Mouse (Mus musculus) myocyte (in vitro differentiated cells): ENCODE data around the gene Limd1.

ENCODE experiments used
- CEBPB ChIP-seq: IDR thresholded peaks from 2 replicates; pipeline ENCODE4 v1.6.1; 2011; ENCODE audit warnings: mild to moderate bottlenecking, moderate library complexity; ENCODE audit not compliant: poor library complexity, insufficient read depth, severe bottlenecking
- MYOG ChIP-seq, 3 experiments: IDR thresholded peaks; one replicate each; pipeline ENCODE4 v1.6.1; 2011; ENCODE audit warnings: control low read depth in 2 of 3, low read depth in 2 of 3, mild to moderate bottlenecking in 2 of 3; ENCODE audit not compliant: insufficient read length in 2 of 3, control insufficient read depth in 1 of 3, insufficient read depth in 1 of 3
- POLR2A ChIP-seq: IDR thresholded peaks from one replicate; pipeline ENCODE4 v1.6.1; 2011; ENCODE audit warnings: low read depth, mild to moderate bottlenecking, control low read depth, moderate library complexity; ENCODE audit not compliant: insufficient read length
- TCF12 ChIP-seq: IDR thresholded peaks from one replicate; pipeline ENCODE4 v1.6.1; 2011; ENCODE audit warnings: mild to moderate bottlenecking, control low read depth; ENCODE audit not compliant: poor library complexity, insufficient read depth, severe bottlenecking
- TCF3 ChIP-seq: IDR thresholded peaks from one replicate; pipeline ENCODE4 v1.6.1; 2011; ENCODE audit warnings: low read depth, control low read depth; ENCODE audit not compliant: insufficient read length

DNA sequence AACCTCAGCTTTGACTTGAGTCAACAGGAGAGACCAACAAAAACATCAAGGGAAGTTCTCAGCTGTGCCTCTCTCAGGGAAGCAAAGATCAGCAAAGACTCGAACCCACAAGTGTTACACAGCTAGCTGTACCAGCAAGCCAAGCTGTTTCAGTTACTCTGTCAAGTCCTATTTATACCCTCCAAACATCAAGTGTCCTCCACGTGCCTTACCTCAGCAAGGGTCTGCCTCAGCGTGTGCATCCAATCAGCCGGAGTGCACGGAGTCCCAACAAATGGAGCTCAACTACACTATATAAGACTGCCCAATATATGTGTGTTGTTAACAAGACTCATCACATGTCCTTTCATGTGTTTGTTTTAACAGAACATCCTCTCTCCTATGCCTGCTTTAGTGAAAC, 48.0 kb downstream of the Limd1 start:
- TF ChIP-seq POLR2A: no peak
- no peak for TF ChIP-seq CEBPB
- no peak for TF ChIP-seq TCF3
- TF ChIP-seq TCF12: no peak
- TF ChIP-seq MYOG (IDR thresholded peaks at IDR 0.05; ENCODE audit: control insufficient read depth in 1 of 3, insufficient read depth in 1 of 3, insufficient read length in 2 of 3, low read depth in 2 of 3): no peak
